Mouse (Mus musculus) lung, postnatal 4 days (tissue): ENCODE results near the gene Ffar4.

Experiments used
- DNase-seq, 2 experiments: peaks; one replicate each; pipeline ENCODE4 v3.0.0; 2021

Gene Ffar4

GRCm38 (mm10) chr19:38096858-38097758, at the start of gene Ffar4:
Ffar4 (plus strand) TSS chr19:38097071.
- DNase-seq = peak; percentile 66 to 72

DNA sequence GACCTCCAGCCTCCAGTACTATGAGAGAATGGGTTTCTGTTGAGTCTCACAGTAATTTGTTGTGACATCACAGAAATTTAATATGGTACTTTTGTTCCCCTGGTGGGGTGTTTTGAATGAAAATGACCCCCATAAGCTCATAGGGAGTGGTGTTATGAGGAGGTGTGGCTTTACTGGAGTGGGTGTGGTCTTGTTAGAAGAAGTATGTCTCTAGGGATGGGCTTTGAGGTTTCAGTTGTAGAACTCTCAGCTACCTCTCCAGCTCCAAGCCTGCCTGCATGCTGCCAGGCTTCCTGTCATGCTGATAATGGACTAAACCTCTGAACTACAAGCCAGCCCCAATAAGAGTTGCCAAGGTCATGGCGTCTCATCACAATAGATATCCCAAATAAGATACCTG, 47.2 kb upstream of the Ffar4 start:
- no peak for DNase-seq

- DNase-seq = no peak
Observed at GRCm38 (mm10) chr19:38053227-38054041, 43.4 kb upstream of the Ffar4 start.

GRCm38 (mm10) chr19:38054149-38054719, 42.6 kb upstream of the Ffar4 start:
- DNase-seq = peak; percentile 84 to 86

- peak; percentile 96 to 97 for DNase-seq
Observed at GRCm38 (mm10) chr19:38054720-38055192, 42.1 kb upstream of the Ffar4 start, which contains the start of gene Cep55. Cep55 (plus strand) TSS chr19:38055011.

DNA sequence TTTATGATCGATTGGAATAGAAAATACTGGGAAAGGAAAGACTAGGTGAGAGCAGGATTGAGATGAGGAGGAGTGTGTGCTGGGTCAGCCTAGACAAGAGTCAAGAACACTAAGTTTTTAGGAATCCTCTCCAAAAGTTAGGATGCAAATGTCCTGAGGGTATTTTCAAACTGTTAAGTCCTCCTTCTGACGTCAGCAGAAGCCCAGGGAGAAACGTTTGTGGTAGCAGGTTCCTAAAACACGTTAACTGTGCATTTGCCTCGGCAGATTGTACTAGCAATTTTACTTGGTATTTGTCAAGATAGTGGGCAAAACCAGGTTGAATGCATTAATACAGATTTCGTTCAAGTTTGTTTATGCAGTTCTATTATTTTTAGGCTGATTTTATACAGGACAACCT, 41.1 kb upstream of the Ffar4 start:
- DNase-seq = no peak

DNA sequence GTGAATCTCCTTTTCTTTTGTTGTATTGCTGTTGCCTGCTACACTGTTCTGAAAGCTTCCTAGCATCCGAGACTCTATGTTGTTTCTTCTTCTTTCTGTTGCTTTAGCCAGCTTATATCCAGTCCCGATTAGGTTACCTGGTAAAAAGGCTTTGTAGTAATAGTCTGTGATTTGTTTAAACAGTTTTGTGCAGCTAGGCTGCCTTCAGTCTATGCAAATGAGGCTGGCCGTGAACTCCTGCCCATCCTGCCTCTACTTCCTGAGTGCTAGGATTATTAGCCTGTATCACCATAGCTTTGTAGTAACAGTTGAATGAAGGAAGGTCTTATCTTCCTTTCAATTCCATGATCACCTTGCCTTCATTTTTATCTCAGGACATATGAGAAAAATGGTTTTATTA, 40.6 kb upstream of the Ffar4 start:
- DNase-seq = no peak

DNA sequence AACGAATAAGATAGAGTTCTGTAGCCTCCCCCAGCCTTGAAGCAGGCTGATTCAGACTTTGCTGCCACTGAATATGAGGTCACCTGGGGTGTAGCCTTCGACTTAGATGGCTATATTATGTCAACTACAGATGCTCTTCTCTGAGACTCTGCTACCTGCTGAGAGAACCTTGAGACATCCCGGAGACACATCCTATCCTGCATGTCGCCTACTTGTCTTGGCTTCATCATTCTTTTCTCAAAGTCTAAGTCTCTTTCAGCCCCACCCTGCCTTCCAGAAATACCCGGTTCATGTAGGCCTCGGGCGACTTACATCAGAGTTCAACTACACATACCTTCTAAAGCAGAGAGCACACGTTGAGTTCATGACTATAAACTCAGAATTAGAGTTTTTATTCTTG, 39.9 kb upstream of the Ffar4 start:
- no peak for DNase-seq

DNA sequence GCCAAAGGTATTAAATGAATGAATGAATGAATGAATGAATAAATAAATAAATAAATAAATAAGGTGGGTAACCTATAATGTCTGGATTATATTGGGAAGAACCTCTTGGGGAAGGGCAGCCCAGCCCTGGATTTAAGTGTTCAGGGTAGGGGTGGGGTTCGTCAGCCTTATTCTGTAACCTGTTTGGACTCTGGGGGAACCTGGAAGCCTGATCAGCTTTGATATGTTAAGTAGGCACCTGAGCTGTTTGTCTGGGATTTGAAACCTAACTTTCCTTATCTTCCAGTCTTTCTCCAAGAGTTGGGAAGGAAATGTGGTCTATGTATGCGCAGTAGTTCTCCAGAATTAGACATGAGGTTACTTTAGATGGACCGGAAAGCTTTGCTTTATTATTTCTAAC, 33.7 kb upstream of the Ffar4 start:
- no peak for DNase-seq

- DNase-seq = no peak
Observed at GRCm38 (mm10) chr19:38064051-38064450, 32.8 kb upstream of the Ffar4 start.

DNA sequence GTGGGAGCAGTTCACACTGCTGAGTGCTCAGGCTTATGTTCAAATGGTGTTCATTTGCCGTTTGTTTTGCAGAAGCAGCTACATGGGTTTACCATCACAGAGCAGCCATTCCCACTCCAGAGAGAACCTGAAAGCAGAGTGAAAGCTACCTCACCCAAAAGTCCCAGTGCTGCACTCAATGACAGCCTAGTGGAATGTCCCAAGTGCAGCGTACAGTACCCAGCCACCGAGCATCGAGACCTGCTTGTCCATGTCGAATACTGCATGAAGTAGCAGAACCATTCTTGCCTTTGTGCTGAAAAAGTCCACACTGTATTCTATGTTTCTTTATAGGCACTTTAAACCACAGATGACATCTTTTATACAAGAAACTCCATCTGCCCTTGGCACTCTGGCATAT, 23.6 kb upstream of the Ffar4 start:
- DNase-seq = no peak

DNA sequence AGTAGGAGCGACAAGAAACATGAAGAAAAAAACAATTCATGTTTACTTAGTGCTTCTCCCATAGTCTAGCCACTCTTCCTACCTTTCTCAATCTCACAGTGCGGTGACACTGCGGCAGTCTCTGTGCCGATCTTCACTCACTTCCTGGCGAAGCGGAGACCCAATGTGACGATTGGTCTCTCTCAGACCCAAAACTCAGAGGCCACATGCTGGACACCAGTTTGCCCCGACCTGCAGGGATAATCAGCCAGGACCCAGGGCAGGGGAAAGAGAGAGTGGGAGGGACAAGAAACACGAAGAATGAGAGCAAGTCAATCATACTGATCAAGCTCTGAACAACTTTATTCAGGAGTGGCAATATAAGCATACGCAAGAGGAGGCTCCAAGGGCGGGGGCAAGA, 21.8 kb upstream of the Ffar4 start:
- DNase-seq = no peak

GRCm38 (mm10) chr19:38076251-38076650, 20.6 kb upstream of the Ffar4 start:
- no peak for DNase-seq

DNA sequence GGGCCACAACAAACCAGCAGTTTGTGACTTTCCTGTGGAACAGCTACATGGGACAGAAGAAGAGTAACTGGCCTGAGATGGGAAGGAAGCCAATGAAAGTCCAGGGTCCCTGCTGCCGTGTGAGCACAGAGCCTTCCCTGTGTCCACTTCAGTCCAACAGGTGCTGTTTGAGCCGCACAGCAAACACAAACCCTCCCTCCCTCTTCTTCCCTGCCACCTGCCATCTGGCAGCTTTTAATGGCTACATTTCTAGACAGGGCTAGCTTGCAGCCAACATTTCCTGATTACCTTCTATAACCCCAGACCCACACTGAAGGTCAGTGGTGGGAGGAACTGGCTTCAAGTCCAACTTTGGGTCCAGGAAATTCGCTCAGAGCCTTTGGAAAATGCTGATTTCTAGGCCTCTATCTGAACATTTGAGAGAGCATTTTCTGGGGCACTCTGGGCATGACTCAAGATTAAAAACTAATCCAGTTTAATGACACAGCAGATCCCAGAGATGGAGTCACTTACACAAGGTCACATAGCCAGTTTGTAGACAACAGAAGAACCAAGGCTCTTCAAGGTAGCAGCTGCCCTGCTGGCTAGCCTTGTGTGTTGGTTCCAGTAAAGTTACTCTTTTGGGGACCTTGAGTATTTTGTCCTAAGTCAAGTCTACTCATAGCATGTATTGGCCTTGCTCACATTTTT, 18.9 kb upstream of the Ffar4 start:
- DNase-seq = no peak

DNA sequence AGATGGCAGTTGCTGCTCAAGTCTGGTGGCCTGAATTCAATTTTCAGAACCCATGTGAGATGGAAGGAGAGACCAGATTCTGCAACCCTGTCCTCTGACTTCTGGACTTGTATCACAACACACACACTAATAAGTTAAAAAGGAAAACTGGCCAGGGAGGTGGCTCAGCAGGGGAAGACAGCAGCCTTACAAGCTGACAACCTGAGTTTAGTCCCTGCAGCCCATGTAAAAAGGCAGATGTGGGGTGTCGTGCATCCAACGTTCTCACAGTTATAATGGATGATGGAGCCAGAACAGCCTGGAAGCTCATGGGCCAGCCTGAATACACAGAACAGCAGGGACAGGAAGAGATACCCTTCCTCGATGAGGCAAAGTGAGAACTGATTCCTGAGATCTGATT, 15.5 kb upstream of the Ffar4 start:
- DNase-seq = no peak

GRCm38 (mm10) chr19:38082931-38083525, 13.8 kb upstream of the Ffar4 start:
- no peak for DNase-seq

DNA sequence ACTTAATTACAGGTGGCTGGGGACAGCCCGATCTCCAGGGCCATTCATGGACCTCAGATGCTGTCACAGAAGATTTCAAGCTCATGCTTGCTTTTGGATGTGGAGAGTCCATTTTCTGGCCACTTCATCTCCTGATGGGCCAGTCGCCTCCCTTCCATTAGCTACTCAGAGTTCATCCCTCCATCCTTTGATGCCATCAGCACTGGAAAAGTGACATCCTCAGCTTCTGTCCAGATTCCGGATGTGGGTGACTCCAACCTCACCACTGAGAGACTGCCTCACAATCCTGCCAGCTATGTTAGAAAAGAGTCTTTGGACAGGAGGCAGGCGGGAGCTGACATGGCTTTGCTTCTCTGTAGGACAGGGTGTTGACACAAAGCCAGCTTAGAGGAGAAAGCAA, 11.0 kb upstream of the Ffar4 start:
- no peak for DNase-seq

GRCm38 (mm10) chr19:38086948-38087551, 9.8 kb upstream of the Ffar4 start:
- peak; percentile 41 to 60 for DNase-seq

DNA sequence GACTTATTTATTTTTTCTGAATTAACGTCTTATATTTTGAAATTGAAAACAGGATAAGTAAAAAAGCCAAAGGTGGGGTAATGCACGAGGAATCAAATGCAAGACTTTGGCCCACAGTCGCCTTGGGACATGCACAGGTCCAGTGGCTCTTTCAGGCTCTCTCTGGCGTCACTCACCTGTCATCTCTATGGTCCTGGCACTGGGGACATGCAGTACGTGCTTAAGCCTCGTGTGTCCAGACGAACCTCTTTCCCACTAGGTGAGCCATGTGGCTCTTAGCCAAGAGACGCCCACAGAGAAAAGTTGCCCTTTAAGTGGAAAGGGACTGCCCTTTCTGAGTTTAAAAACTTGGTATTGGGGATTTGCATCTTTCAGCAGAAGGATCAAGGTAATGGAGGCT, 7.5 kb upstream of the Ffar4 start:
- no peak for DNase-seq

DNA sequence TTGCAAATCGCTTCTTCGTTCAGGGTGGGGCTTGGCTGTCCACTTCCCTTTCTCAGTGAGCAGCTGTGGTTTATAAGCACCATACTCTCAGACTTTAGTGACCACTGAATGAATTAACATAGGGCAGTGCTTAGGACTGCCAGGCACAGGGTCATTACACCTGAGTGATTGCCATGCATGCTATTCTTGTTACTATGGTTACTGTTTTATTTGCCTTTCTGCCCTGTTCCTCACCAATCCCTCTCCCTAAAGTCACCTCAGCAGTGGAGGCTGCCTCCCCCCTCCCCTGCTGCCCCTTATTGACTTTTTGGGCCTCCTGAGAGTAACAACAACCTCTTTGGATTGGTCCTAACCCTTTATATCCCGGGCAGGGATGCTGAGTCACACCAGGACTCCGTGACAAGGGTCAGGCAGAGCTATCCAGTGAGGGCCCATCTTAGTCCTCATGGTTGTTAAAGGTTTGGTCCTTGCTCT, 5.3 kb upstream of the Ffar4 start:
- DNase-seq = peak in 1 of 2 experiments; percentile 12

DNA sequence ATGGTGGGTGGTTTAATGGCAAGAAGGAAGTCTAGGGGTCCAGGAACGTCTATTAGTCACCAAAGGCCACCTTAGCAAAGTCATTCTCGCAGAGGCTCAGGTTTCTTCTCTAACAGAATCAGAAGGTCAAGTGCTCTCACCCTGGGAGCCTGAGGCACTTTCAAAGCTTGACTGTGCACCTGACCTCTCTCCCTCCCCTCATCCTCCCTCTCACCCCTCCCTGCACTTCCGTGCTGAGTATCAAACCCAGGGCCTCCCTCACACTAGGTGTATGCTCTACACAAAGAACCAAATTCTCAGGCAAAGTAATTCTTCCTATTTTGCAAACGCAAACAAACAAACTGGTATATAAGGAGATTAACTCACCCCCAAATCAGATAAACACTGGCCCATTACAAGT, 640 bp upstream of the Ffar4 start:
- DNase-seq = no peak

DNA sequence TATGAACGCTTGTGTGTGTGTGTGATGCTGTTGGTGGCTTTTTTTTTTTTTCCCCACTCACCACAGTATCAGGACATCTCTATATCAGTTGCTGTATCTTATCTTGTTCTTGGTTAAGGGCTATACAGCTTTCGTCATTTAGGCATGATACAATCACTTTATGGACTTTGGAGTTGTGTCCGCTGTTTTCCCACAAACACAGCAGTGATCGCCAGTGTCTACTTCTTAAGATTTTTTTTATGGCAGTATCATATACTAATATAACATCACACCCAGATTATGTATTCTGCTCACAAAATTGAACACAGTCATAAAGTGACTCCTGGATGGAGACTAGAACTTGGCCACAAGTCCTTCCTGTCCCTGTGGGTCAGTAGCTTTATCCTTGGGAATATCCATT, 11.0 kb downstream of the Ffar4 start:
- no peak for DNase-seq
